Mouse (Mus musculus) c-Kit-positive CD71-positive TER-119-negative erythroid progenitor cells, embryonic 14.5 days (primary cell): ENCODE measurements around the gene Vkorc1.
A peak's percentile ranks its signal among the peaks of the same experiment; 100 is the strongest.
"Not testable (repeated sequence)": the region's sequence is repeated elsewhere in the genome, so short reads cannot be mapped to it uniquely, and the experiment has no call there.

Experiments
- DNase-seq: peaks from one replicate; pipeline ENCODE4 v3.0.0-alpha.2; 2013; ENCODE audit warnings: low read depth

The Vkorc1 gene

GRCm38 (mm10) chr7:127915293-127915692 lies 19.9 kb upstream of the Vkorc1 start:
- DNase-seq, result no peak

- no peak for DNase-seq
These were observed 17.5 kb upstream of the Vkorc1 start for GRCm38 (mm10) chr7:127912938-127913337.

DNA sequence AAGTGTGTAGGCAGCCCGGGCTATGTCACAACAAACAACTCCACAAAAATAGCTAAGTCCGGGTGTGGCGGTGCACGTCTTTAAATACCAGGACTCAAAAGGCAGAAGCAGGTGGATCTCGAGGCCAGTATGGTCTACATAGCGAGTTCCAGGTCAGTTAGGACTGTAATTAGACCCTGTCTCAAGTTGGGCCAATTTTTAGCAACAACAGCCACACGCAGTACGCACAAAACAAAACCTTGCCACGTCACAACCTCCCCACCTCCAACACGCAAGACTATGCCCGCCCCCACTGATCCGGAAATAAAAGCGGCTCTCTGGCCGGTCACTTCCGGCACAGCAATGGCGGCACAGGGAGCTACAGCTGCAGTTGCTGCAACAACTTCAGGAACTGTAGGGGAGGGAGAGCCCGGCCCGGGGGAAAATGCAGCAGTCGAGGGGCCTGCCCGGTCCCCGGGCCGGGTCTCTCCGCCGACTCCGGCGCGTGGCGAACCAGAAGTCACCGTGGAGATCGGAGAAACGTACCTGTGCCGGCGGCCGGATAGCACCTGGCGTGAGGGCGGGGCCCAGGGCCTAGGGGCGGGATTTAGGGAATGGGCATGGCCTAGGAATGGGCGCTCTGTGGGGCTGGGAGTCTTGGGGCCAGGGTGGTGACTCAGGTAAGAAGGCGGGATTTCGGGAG lies 16.9 kb upstream of the Vkorc1 start, which contains the start of gene Kat8:
Gene Kat8 (plus strand): TSS at position 327 of the 682 bp plus-strand sequence.
- DNase-seq, result peak; percentile 91

DNA sequence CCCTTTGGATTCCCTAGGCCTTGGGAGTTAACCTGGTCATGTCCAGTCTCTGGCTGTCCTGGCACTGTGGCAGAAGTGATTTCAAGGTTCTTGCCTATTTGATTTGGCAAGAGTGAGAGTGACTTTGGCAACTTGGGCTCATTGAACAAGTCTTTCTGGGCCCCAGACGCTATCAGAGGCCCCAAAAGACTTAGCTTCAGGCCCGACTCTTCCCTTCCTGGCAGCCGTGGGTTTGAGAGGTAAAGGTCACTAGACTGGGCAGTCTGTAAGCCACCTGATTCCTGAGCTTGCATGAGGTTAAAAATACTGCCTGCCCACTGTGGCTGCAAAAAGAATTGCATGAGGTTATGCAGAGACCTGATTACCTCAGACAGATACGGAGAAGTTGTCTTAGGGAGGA lies 13.2 kb upstream of the Vkorc1 start:
- no peak for DNase-seq

- DNase-seq, result no peak
These were observed 12.5 kb upstream of the Vkorc1 start for GRCm38 (mm10) chr7:127907939-127908338.

- DNase-seq, result peak; percentile 70
These were observed 8.8 kb upstream of the Vkorc1 start, which contains the start of gene Bckdk for GRCm38 (mm10) chr7:127903971-127904796. Gene Bckdk (plus strand): TSS chr7:127904082.

- DNase-seq, result no peak
These were observed 6.4 kb upstream of the Vkorc1 start for GRCm38 (mm10) chr7:127901772-127902171.

DNA sequence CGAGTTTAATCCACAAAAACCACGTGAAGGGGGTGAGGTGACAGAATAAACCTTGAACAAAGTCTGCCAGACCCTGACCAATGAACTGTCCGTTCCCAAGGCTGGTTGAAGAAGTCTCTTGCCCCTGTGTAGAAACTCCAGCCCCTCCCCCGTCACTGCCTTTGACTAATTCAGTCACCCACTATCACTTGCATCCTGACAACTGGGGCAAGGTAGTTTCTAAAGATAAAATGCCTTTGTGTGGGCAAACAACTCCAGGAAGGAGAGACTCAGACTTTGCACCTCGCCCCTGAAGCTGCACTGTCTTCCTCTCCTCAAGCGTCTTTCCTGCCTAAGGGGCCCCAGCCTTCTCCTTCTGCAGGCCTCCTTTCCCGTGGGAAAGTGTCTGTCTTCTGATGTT lies 4.6 kb upstream of the Vkorc1 start:
- no peak for DNase-seq

- DNase-seq, result no peak
These were observed 3.0 kb upstream of the Vkorc1 start for GRCm38 (mm10) chr7:127898179-127898956.

- no peak for DNase-seq
These were observed 2.1 kb upstream of the Vkorc1 start for GRCm38 (mm10) chr7:127897542-127897941.

GRCm38 (mm10) chr7:127896384-127896783 lies 967 bp upstream of the Vkorc1 start:
- DNase-seq, result peak; percentile 66

- DNase-seq, result not testable (repeated sequence)
These were observed 474 bp upstream of the Vkorc1 start for GRCm38 (mm10) chr7:127895891-127896290.

- DNase-seq, result no peak
These were observed 937 bp downstream of the Vkorc1 start for GRCm38 (mm10) chr7:127894480-127894879.

- no peak for DNase-seq
These were observed 4.6 kb downstream of the Vkorc1 start, which contains the start of gene Prss53 for GRCm38 (mm10) chr7:127890798-127891197. Gene Prss53 (minus strand): TSS chr7:127890970.

GRCm38 (mm10) chr7:127888821-127889220 lies 6.6 kb downstream of the Vkorc1 start:
- no peak for DNase-seq

GRCm38 (mm10) chr7:127887781-127888180 lies 7.6 kb downstream of the Vkorc1 start:
- DNase-seq, result no peak

DNA sequence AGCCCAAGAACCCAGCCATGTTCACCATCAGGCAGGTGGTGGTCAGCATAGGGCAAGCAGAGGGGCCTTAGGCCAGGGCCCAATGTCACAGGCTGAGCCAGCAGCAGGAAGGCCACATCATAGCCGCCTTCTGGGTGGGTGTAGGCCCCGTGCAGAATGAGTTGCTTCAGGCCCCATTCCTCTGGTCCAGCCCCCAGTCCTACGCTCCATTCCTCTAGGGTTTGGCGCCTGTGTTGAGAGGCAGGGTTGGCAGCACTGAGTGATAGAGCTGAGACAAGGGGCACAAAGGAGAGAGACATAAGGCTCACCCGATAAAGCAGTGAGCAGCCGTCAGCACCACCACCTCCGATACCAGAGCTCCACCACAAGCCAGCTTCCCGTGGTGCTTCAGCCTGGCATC lies 8.2 kb downstream of the Vkorc1 start:
- DNase-seq, result no peak

DNA sequence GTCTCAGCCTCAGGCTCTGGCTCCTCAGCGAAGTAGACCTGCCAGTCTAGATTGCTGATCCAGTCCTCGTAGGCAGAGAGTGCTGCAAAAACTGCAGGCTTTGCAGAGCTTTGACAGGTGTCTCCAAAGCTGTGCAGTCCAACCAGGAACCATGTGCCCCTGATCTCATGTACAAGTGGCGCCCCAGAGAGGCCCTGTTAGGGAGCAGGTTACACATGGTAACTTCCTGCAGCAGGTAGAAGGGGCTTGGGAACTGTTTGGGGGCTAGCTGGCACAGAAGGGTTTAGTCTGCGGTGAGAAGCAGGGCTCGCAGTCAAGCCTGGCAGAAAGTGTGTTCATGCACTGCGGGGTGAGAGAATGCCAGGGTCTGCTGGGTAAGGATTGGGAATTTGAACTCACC lies 8.9 kb downstream of the Vkorc1 start:
- no peak for DNase-seq

DNA sequence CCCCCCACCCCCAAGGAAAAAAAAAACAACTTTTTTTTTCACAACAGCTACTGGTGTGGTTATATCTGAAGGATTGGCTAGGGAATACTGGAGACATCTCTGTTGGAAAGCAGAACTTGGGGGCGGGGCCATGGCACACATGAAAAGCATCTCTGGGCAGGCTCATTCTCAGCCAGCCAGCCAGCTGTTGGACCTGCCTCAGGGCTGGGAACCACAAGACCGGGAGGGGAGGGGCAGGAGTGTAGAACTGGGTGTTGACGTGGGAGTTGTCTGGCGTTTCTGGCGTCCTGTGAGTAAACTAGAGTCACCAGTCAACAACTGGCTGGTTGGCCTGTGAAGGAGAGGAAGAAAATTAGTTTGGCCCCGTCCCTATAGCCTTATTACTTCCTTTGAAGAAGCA lies 9.5 kb downstream of the Vkorc1 start:
- no peak for DNase-seq

GRCm38 (mm10) chr7:127880431-127880830 lies 15.0 kb downstream of the Vkorc1 start:
- no peak for DNase-seq

- DNase-seq, result no peak
These were observed 16.1 kb downstream of the Vkorc1 start for GRCm38 (mm10) chr7:127879301-127879700.
